Mouse (Mus musculus): ENCODE data around the gene Poc1b.

DNA sequence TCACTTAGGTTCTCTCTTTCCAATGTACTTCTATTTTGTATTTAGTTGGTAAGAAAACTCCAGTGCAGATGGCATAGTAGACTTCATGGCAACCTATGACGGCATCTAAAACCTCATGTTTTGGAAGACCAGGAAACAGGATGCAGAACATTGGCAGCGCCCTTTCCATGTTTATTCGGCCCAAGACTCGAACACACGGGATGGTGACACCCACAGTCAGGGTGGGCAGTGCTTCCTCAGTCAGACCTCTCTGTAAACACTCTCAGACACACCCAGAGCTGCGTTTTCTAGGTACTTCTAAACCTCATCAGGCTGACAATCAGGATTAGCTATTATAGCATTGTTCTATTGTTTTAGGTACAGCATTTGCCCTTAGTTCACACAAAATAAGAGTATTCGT is 46.2 kb upstream of the Poc1b start:
- TF ChIP-seq CTCF (IDR thresholded peaks at IDR 0.05; ENCODE audit: low read depth, low read length) (no peak), POLR2A (IDR thresholded peaks at IDR 0.05; ENCODE audit: borderline replicate concordance, low read depth, low read length) (no peak)
